Mouse (Mus musculus) liver, adult 2 months (tissue): Measurements from ENCODE around the gene Ak5.

Experiments used
- CTCF ChIP-seq: fragments of 200-500 bp; IDR thresholded peaks from 2 replicates; pipeline ENCODE4 v1.5.1; 2011; ENCODE audit warnings: low read depth, low read length, control low read depth
- POLR2A ChIP-seq: fragments of 200-500 bp; IDR thresholded peaks from 2 replicates; pipeline ENCODE4 v1.6.1; 2011; ENCODE audit warnings: low read length, control low read depth; ENCODE audit not compliant: insufficient read depth; ENCODE audit errors: extremely low read depth

DNA sequence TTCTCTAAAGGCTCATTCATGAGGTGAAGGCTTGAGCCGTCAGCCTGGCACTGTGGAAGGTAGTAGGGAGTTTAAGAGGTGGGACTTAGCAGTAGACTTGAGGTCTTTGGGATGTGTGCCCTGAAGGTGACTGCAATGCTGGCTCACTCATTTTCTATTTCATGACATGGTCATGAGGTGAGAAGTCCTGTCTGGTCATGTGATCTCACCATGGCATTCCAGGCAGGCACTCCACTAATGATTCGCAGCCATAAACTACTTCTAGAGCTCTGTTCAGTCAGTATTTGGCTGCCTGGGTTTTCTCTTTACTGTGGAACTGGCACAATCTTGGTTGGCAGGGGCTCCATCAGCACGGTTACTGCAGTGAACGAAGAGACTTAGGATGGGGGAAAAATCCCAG is 179.2 kb downstream of the Ak5 start:
- TF ChIP-seq CTCF, result no peak
- no peak for TF ChIP-seq POLR2A
